Mouse (Mus musculus): Measurements from ENCODE around the gene Znrf2. TPM values are rescaled to one million over a fixed set of nuclear protein-coding genes. Genes with fewer than 3 reads are reported as not detected.
"Not testable (repeated sequence)": the region's sequence is repeated elsewhere in the genome, so short reads cannot be mapped to it uniquely, and the experiment has no call there.

Znrf2 gene
- polyA plus RNA-seq, 1 experiment from 2014 or later, result 16.5 TPM

- DNase-seq (ENCODE audit: low spot score), result no peak
- peak overlapping the region; percentile 62 for H3K4me2 ChIP-seq (ENCODE audit: low read length)
- no peak overlapping the region for H3K9ac ChIP-seq (ENCODE audit: low read length)
- no peak overlapping the region for H3K4me3 ChIP-seq (ENCODE audit: low read depth, low read length)
- H3K9me3 ChIP-seq (replicated peaks; ENCODE audit: control insufficient read depth, low read length), result no peaks in the 10 kb centered on the region
- no peak for ATAC-seq
- peaks cover 37% of the 10 kb centered on the region for H3K4me1 ChIP-seq (ENCODE audit: control insufficient read depth, insufficient read depth, low read length)
- 80% methylated on average over 9 of the region's 9 CpGs for WGBS
- no peaks in the 10 kb centered on the region for H3K36me3 ChIP-seq (ENCODE audit: control insufficient read depth, insufficient read depth, low read length)
- H3K27me3 ChIP-seq (replicated peaks; ENCODE audit: control insufficient read depth, insufficient read depth, low read length), result no peaks in the 10 kb centered on the region
- no peak overlapping the region; the same call in 1 of the 2 replicates for H3K27ac ChIP-seq (ENCODE audit: low read depth, low read length)
These were observed 1.1 kb upstream of the Znrf2 start for GRCm38 (mm10) chr6:54815428-54816130.

- peak; percentile 72 for DNase-seq (ENCODE audit: low spot score)
- WGBS, result under 1% methylated on average over 29 of the region's 39 CpGs
- no peak for ATAC-seq
- H3K4me2 ChIP-seq (ENCODE audit: low read length), result peak overlapping the region; percentile 62
- peak overlapping the region; percentile 89 for H3K9ac ChIP-seq (ENCODE audit: low read length)
- peaks cover 31% of the 10 kb centered on the region for H3K4me1 ChIP-seq (ENCODE audit: control insufficient read depth, insufficient read depth, low read length)
- peak overlapping the region; percentile 99 for H3K27ac ChIP-seq (ENCODE audit: low read depth, low read length)
- H3K4me3 ChIP-seq (ENCODE audit: low read depth, low read length), result peak overlapping the region; percentile 75
- no peaks in the 10 kb centered on the region for H3K36me3 ChIP-seq (ENCODE audit: control insufficient read depth, insufficient read depth, low read length)
- H3K27me3 ChIP-seq (replicated peaks; ENCODE audit: control insufficient read depth, insufficient read depth, low read length), result no peaks in the 10 kb centered on the region
- no peaks in the 10 kb centered on the region for H3K9me3 ChIP-seq (replicated peaks; ENCODE audit: control insufficient read depth, low read length)
These were observed 601 bp downstream of the Znrf2 start for GRCm38 (mm10) chr6:54817266-54817767.

GRCm38 (mm10) chr6:54818389-54818788, 1.7 kb downstream of the Znrf2 start:
- no peaks in the 10 kb centered on the region for H3K9me3 ChIP-seq (replicated peaks; ENCODE audit: control insufficient read depth, low read length)
- no peak for DNase-seq (ENCODE audit: low spot score)
- H3K27ac ChIP-seq (ENCODE audit: low read depth, low read length), result no peak overlapping the region
- peaks cover 26% of the 10 kb centered on the region for H3K4me1 ChIP-seq (ENCODE audit: control insufficient read depth, insufficient read depth, low read length)
- no peaks in the 10 kb centered on the region for H3K36me3 ChIP-seq (ENCODE audit: control insufficient read depth, insufficient read depth, low read length)
- peak overlapping the region; percentile 62 for H3K4me2 ChIP-seq (ENCODE audit: low read length)
- H3K4me3 ChIP-seq (ENCODE audit: low read depth, low read length), result peak overlapping the region; percentile 75
- ATAC-seq, result no peak
- WGBS, result 59% methylated on average over 2 of the region's 2 CpGs
- H3K27me3 ChIP-seq (replicated peaks; ENCODE audit: control insufficient read depth, insufficient read depth, low read length), result no peaks in the 10 kb centered on the region
- peak overlapping the region; percentile 89; the same call in 1 of the 2 replicates for H3K9ac ChIP-seq (ENCODE audit: low read length)

- Histone ChIP-seq H3K27ac (ENCODE audit: low read depth, low read length) (no peak overlapping the region), H3K9ac (ENCODE audit: low read length) (no peak overlapping the region), H3K4me1 (ENCODE audit: control insufficient read depth, insufficient read depth, low read length) (peaks cover 26% of the 10 kb centered on the region), H3K36me3 (ENCODE audit: control insufficient read depth, insufficient read depth, low read length) (no peaks in the 10 kb centered on the region), H3K4me3 (ENCODE audit: low read depth, low read length) (peak overlapping the region; percentile 13), H3K4me2 (ENCODE audit: low read length) (peak overlapping the region; percentile 43), H3K9me3 (replicated peaks; ENCODE audit: control insufficient read depth, low read length) (no peaks in the 10 kb centered on the region), H3K27me3 (replicated peaks; ENCODE audit: control insufficient read depth, insufficient read depth, low read length) (no peaks in the 10 kb centered on the region)
- 34% methylated on average over 4 of the region's 4 CpGs for WGBS
- ATAC-seq (no peak), DNase-seq (ENCODE audit: low spot score) (no peak)
These were observed 2.6 kb downstream of the Znrf2 start for GRCm38 (mm10) chr6:54819272-54819671.

GRCm38 (mm10) chr6:54819746-54820145, 3.0 kb downstream of the Znrf2 start:
- peaks cover 26% of the 10 kb centered on the region for H3K4me1 ChIP-seq (ENCODE audit: control insufficient read depth, insufficient read depth, low read length)
- no peaks in the 10 kb centered on the region for H3K36me3 ChIP-seq (ENCODE audit: control insufficient read depth, insufficient read depth, low read length)
- H3K4me3 ChIP-seq (ENCODE audit: low read depth, low read length), result peak overlapping the region; percentile 17; the same call in 1 of the 2 replicates
- H3K27me3 ChIP-seq (replicated peaks; ENCODE audit: control insufficient read depth, insufficient read depth, low read length), result no peaks in the 10 kb centered on the region
- H3K4me2 ChIP-seq (ENCODE audit: low read length), result peak overlapping the region; percentile 43
- DNase-seq (ENCODE audit: low spot score) (no peak), ATAC-seq (no peak)
- WGBS, result 43% methylated on average over 3 of the region's 3 CpGs
- H3K9ac ChIP-seq (ENCODE audit: low read length), result no peak overlapping the region
- no peak overlapping the region for H3K27ac ChIP-seq (ENCODE audit: low read depth, low read length)
- H3K9me3 ChIP-seq (replicated peaks; ENCODE audit: control insufficient read depth, low read length), result no peaks in the 10 kb centered on the region

GRCm38 (mm10) chr6:54822348-54822747, 5.6 kb downstream of the Znrf2 start:
- Histone ChIP-seq H3K9me3 (replicated peaks; ENCODE audit: control insufficient read depth, low read length) (no peaks in the 10 kb centered on the region), H3K27ac (ENCODE audit: low read depth, low read length) (no peak overlapping the region), H3K4me3 (ENCODE audit: low read depth, low read length) (no peak overlapping the region), H3K36me3 (ENCODE audit: control insufficient read depth, insufficient read depth, low read length) (no peaks in the 10 kb centered on the region), H3K4me2 (ENCODE audit: low read length) (no peak overlapping the region), H3K9ac (ENCODE audit: low read length) (no peak overlapping the region), H3K27me3 (replicated peaks; ENCODE audit: control insufficient read depth, insufficient read depth, low read length) (no peaks in the 10 kb centered on the region), H3K4me1 (ENCODE audit: control insufficient read depth, insufficient read depth, low read length) (peaks cover 21% of the 10 kb centered on the region; the same call in 1 of the 2 replicates)
- 92% methylated on average over 4 of the region's 4 CpGs for WGBS
- ATAC-seq (no peak), DNase-seq (ENCODE audit: low spot score) (no peak)

- H3K36me3 ChIP-seq (ENCODE audit: control insufficient read depth, insufficient read depth, low read length); H3K27me3 ChIP-seq (replicated peaks; ENCODE audit: control insufficient read depth, insufficient read depth, low read length); H3K9me3 ChIP-seq (replicated peaks; ENCODE audit: control insufficient read depth, low read length); H3K4me3 ChIP-seq (ENCODE audit: low read depth, low read length); H3K9ac ChIP-seq (ENCODE audit: low read length); H3K27ac ChIP-seq (ENCODE audit: low read depth, low read length); H3K4me1 ChIP-seq (ENCODE audit: control insufficient read depth, insufficient read depth, low read length); ATAC-seq; H3K4me2 ChIP-seq (ENCODE audit: low read length); DNase-seq (ENCODE audit: low spot score): not testable (repeated sequence)
- 93% methylated on average over 2 of the region's 2 CpGs for WGBS
These were observed 7.8 kb downstream of the Znrf2 start for GRCm38 (mm10) chr6:54824561-54824960.

GRCm38 (mm10) chr6:54827481-54827880, 10.8 kb downstream of the Znrf2 start:
- no peak for DNase-seq (ENCODE audit: low spot score)
- 83% methylated on average over 5 of the region's 5 CpGs for WGBS
- H3K4me3 ChIP-seq (ENCODE audit: low read depth, low read length), result no peak overlapping the region
- peaks cover 8% of the 10 kb centered on the region for H3K4me1 ChIP-seq (ENCODE audit: control insufficient read depth, insufficient read depth, low read length)
- H3K9ac ChIP-seq (ENCODE audit: low read length), result no peak overlapping the region
- H3K9me3 ChIP-seq (replicated peaks; ENCODE audit: control insufficient read depth, low read length), result no peaks in the 10 kb centered on the region
- no peak overlapping the region for H3K27ac ChIP-seq (ENCODE audit: low read depth, low read length)
- ATAC-seq, result no peak
- no peaks in the 10 kb centered on the region for H3K27me3 ChIP-seq (replicated peaks; ENCODE audit: control insufficient read depth, insufficient read depth, low read length)
- no peak overlapping the region for H3K4me2 ChIP-seq (ENCODE audit: low read length)
- no peaks in the 10 kb centered on the region for H3K36me3 ChIP-seq (ENCODE audit: control insufficient read depth, insufficient read depth, low read length)

GRCm38 (mm10) chr6:54828274-54828673, 11.6 kb downstream of the Znrf2 start:
- WGBS, result 94% methylated on average over 1 of the region's 1 CpGs
- no peak overlapping the region for H3K9ac ChIP-seq (ENCODE audit: low read length)
- ATAC-seq, result no peak

More at GRCm38 (mm10) chr6:54828274-54828673, 11.6 kb downstream of the Znrf2 start:
- Histone ChIP-seq H3K9me3 (replicated peaks; ENCODE audit: control insufficient read depth, low read length) (no peaks in the 10 kb centered on the region), H3K27ac (ENCODE audit: low read depth, low read length) (no peak overlapping the region), H3K4me2 (ENCODE audit: low read length) (no peak overlapping the region), H3K4me1 (ENCODE audit: control insufficient read depth, insufficient read depth, low read length) (peaks cover 8% of the 10 kb centered on the region), H3K4me3 (ENCODE audit: low read depth, low read length) (no peak overlapping the region), H3K27me3 (replicated peaks; ENCODE audit: control insufficient read depth, insufficient read depth, low read length) (no peaks in the 10 kb centered on the region), H3K36me3 (ENCODE audit: control insufficient read depth, insufficient read depth, low read length) (no peaks in the 10 kb centered on the region)
- no peak for DNase-seq (ENCODE audit: low spot score)
